Mouse (Mus musculus): ENCODE measurements around the gene Kcnip4.

DNA sequence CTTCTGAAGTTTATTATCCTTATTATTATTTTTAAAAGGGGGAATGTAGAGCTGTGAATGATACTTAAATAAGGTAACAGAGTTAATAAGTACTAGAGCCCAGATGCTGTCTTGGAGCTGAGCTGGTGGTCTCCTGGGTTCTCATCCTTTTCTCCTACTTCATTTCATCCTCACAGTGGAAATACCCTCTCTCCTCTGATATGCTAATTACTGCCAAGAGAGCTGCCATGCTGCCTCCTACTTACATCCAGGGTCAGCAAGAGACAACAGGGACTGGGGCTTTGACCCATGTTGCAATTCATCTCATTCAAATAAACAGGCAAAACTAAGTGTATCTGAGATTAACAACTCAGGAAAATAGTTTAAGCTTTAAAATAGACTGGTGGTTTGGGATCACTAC, 73.4 kb downstream of the Kcnip4 start:
- TF ChIP-seq CTCF (IDR thresholded peaks at IDR 0.05; ENCODE audit: extremely low read depth, insufficient read depth, insufficient read length, insufficient replicate concordance): no peak
- TF ChIP-seq POLR2A (IDR thresholded peaks at IDR 0.05; ENCODE audit: low read depth, low read length): no peak
